8 mouse cellular contexts compared by ENCODE assay signal in the genomic region with DNA sequence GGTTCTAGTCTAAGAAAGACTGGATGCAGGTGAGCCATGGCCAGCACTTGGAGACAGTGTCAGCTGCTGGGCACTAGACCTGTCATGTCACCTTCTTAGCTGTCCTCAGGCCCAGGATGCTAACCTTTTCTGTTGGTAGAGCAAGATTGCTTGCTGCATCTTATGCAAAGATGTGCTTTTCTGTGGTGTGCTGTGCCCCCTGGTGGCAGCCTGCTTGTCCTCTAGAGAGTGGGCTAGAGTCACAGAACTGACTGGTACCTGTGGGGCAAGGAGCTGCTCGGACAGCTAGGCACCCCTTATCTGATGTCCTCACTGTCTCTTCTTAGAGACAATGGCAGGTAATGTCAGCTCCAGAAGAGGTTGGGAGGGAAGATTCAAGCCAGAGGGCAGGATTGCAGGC. TPM values are rescaled to one million over a fixed set of nuclear protein-coding genes. Genes with fewer than 3 reads are reported as not detected.
DNase-seq lines count a peak whose midpoint lies in the region; ATAC-seq and TF ChIP-seq lines count a peak whose summit lies in the region.

No protein-coding gene starts in this region.

- no peaks in the 10 kb centered on the region for H3K9me3 ChIP-seq in midbrain, embryonic 12.5 days

- H3K4me1 ChIP-seq in midbrain, embryonic 12.5 days: no peaks in the 10 kb centered on the region
- no peaks in the 10 kb centered on the region for H3K4me1 ChIP-seq in small intestine, adult 2 months (ENCODE audit: control insufficient read depth, insufficient read depth, insufficient read length, low read length)

- no peak overlapping the region for H3K4me2 ChIP-seq in midbrain, embryonic 12.5 days (replicated peaks)

- no peak for TF ChIP-seq POLR2A in small intestine, adult 2 months (IDR thresholded peaks at IDR 0.05; ENCODE audit: low read depth, low read length)

- peak; percentile 75 for DNase-seq in 3T3-L1 (ENCODE audit: low read depth, low spot score)
- peak; percentile 58 to 86 for DNase-seq in adrenal gland, adult (ENCODE audit: inconsistent age in 2 of 2, low spot score in 1 of 2)
- peak; percentile 84 for DNase-seq in embryo, embryonic 10 days (ENCODE audit: low spot score)
- peak; percentile 42 for DNase-seq in gastrocnemius, postnatal 25 days
- peak; percentile 76 for DNase-seq in kidney, adult 18-20 months
- peak; percentile 75 for DNase-seq in left cerebral cortex, postnatal 4 days

- H3K9ac ChIP-seq in midbrain, embryonic 12.5 days (replicated peaks): no peak overlapping the region

- intact Hi-C loops in left cerebral cortex, postnatal 4 days (cut with DNase I): loop anchor here (5.0 kb wide), 2 partner anchors 76 to 296 kb away; no protein-coding TSS in a partner anchor

- H3K27ac ChIP-seq in midbrain, embryonic 12.5 days (replicated peaks): no peak overlapping the region
- no peak overlapping the region for H3K27ac ChIP-seq in small intestine, adult 2 months (ENCODE audit: insufficient read depth, low read depth, low read length)

- no peak overlapping the region for H3K4me3 ChIP-seq in midbrain, embryonic 12.5 days
- no peak overlapping the region for H3K4me3 ChIP-seq in small intestine, adult 2 months (ENCODE audit: low read depth, low read length)

- H3K27me3 ChIP-seq in midbrain, embryonic 12.5 days: no peaks in the 10 kb centered on the region
- no peaks in the 10 kb centered on the region for H3K27me3 ChIP-seq in small intestine, adult 2 months (ENCODE audit: control insufficient read depth, insufficient read depth, low read length)

- peaks cover 75% of the 10 kb centered on the region for H3K36me3 ChIP-seq in midbrain, embryonic 12.5 days
- H3K36me3 ChIP-seq in small intestine, adult 2 months (ENCODE audit: control insufficient read depth, insufficient read depth, low read length): peaks cover 60% of the 10 kb centered on the region

- 57% methylated on average over 1 of the region's 1 CpGs for WGBS in midbrain, embryonic 12.5 days
- WGBS in small intestine, adult 2 months: 48% methylated on average over 1 of the region's 1 CpGs

- TF ChIP-seq CTCF in small intestine, adult 2 months (IDR thresholded peaks at IDR 0.05; ENCODE audit: extremely low read depth, insufficient read length, insufficient replicate concordance, low read depth, low read length): peak; percentile 68; the same call in 1 of the 2 replicates

- peak; percentile 72 for ATAC-seq in midbrain, embryonic 12.5 days (ENCODE audit: low FRiP score, low read depth)

RNA-seq across cellular contexts. Expression of gene Golph3, which starts 53.2 kb away (rescaled TPM):
- 10 to 100 TPM; 65.3 to 70.8 TPM for total RNA-seq in gastrocnemius, postnatal 25 days (2021)
- 10 to 100 TPM; 62.9 to 67.9 TPM for total RNA-seq in left cerebral cortex, postnatal 4 days (2021)
- 94.8 and 98.4 TPM in 2 replicates for polyA plus RNA-seq in midbrain, embryonic 12.5 days (2016; fragmentation: Nextera tagmentation; extraction: Ambion mirVana)
- 64.4 and 103 TPM in 2 replicates for polyA plus RNA-seq in small intestine, adult 2 months (2012; rRNA removed)

RNA-seq across cellular contexts. Expression of gene 1810049J17Rik, which starts 53.7 kb away (rescaled TPM):
- under 1 TPM in 1 of 2 experiments, not detected in 1; 0.91 TPM for total RNA-seq in gastrocnemius, postnatal 25 days (2021)
- total RNA-seq in left cerebral cortex, postnatal 4 days (2021): not detected
- 0.75 TPM in 1 of 2 replicates, not detected in the other for polyA plus RNA-seq in midbrain, embryonic 12.5 days (2016; fragmentation: Nextera tagmentation; extraction: Ambion mirVana)
- polyA plus RNA-seq in small intestine, adult 2 months (2012; rRNA removed): not detected in 2 replicates
